Comparison of ENCODE assay signal across 8 mouse cellular contexts in the genomic region with DNA sequence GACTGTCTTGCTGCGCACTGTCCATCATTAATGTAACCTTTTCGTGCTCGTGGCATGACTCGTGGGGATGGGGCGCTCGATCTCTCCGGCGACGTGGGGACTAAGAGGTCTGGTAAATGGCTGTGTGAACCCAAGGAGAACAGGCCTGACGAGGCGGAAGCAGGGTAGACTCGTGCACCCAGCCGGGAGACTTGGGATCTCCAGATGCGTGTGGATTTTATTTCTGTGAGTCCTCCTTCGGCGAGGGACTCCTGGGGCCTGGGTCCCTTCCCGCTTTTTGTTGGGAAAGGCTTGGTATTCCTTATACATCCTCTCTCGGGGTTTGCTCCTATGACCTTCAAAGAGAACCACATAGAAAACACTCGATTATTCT. TPM values are rescaled to one million over a fixed set of nuclear protein-coding genes. Genes with fewer than 3 reads are reported as not detected.
DNase-seq lines count a peak whose midpoint lies in the region; ATAC-seq and TF ChIP-seq lines count a peak whose summit lies in the region.

No protein-coding gene starts in this region.

- WGBS in kidney, embryonic 14.5 days, result 41% methylated on average over 19 of the region's 19 CpGs
- WGBS in embryonic facial prominence, embryonic 11.5 days, result 34% methylated on average over 19 of the region's 19 CpGs
- 35% methylated on average over 19 of the region's 19 CpGs for WGBS in intestine, embryonic 15.5 days
- 32% methylated on average over 19 of the region's 19 CpGs for WGBS in midbrain, embryonic 14.5 days

- peak overlapping the region; percentile 95 for H3K9ac ChIP-seq in kidney, embryonic 14.5 days (ENCODE audit: low read depth, low read length)
- H3K9ac ChIP-seq in ES-Bruce4 (ENCODE audit: low read depth, poor library complexity, severe bottlenecking), result peak overlapping the region; percentile 94
- peak overlapping the region; percentile 95 for H3K9ac ChIP-seq in embryonic facial prominence, embryonic 11.5 days (replicated peaks; ENCODE audit: low read length)
- peak overlapping the region; percentile 24; the same call in 1 of the 2 replicates for H3K9ac ChIP-seq in intestine, embryonic 15.5 days
- peak overlapping the region; percentile 84 for H3K9ac ChIP-seq in midbrain, embryonic 14.5 days (replicated peaks; ENCODE audit: low read length)

- peak overlapping the region; percentile 75 for H3K4me2 ChIP-seq in kidney, embryonic 14.5 days (replicated peaks; ENCODE audit: low read depth, low read length)
- H3K4me2 ChIP-seq in embryonic facial prominence, embryonic 11.5 days (ENCODE audit: low read depth, low read length), result peak overlapping the region; percentile 52
- peak overlapping the region; percentile 61 for H3K4me2 ChIP-seq in intestine, embryonic 15.5 days (replicated peaks)
- H3K4me2 ChIP-seq in midbrain, embryonic 14.5 days (ENCODE audit: low read length), result peak overlapping the region; percentile 77

- no peak for TF ChIP-seq EP300 in ES-Bruce4 (IDR thresholded peaks at IDR 0.05; ENCODE audit: insufficient read depth, low read depth, low read length)

- H3K36me3 ChIP-seq in kidney, embryonic 14.5 days (ENCODE audit: control insufficient read depth, insufficient read depth, low read length), result no peaks in the 10 kb centered on the region
- H3K36me3 ChIP-seq in ES-Bruce4 (ENCODE audit: control insufficient read depth, insufficient read depth, low read length, poor library complexity, severe bottlenecking), result 0 out of 2 replicates have a peak, but pooled peaks cover 3% of the 10 kb centered on the region
- H3K36me3 ChIP-seq in embryonic facial prominence, embryonic 11.5 days (replicated peaks; ENCODE audit: control insufficient read depth, insufficient read depth, low read depth, low read length), result no peaks in the 10 kb centered on the region; the same call in 1 of the 2 replicates
- no peaks in the 10 kb centered on the region for H3K36me3 ChIP-seq in intestine, embryonic 15.5 days
- H3K36me3 ChIP-seq in midbrain, embryonic 14.5 days (ENCODE audit: control insufficient read depth, insufficient read depth, low read length), result 0 out of 2 replicates have a peak, but pooled peaks cover 6% of the 10 kb centered on the region

- no peaks in the 10 kb centered on the region for H3K27me3 ChIP-seq in kidney, embryonic 14.5 days (ENCODE audit: control insufficient read depth, insufficient read depth, low read length)
- H3K27me3 ChIP-seq in ES-Bruce4 (ENCODE audit: control insufficient read depth, insufficient read depth, low read length, poor library complexity, severe bottlenecking), result no peaks in the 10 kb centered on the region
- no peaks in the 10 kb centered on the region for H3K27me3 ChIP-seq in embryonic facial prominence, embryonic 11.5 days (ENCODE audit: control insufficient read depth, insufficient read depth, low read length)
- H3K27me3 ChIP-seq in intestine, embryonic 15.5 days (replicated peaks), result no peaks in the 10 kb centered on the region
- H3K27me3 ChIP-seq in midbrain, embryonic 14.5 days (ENCODE audit: control insufficient read depth, insufficient read depth, low read length), result no peaks in the 10 kb centered on the region

- peak overlapping the region; percentile 59; the same call in 1 of the 2 replicates for H3K27ac ChIP-seq in kidney, embryonic 14.5 days (ENCODE audit: low read depth, low read length)
- peak overlapping the region; percentile 57 for H3K27ac ChIP-seq in ES-Bruce4 (ENCODE audit: insufficient read depth, low read length)
- peak overlapping the region; percentile 59; the same call in 1 of the 2 replicates for H3K27ac ChIP-seq in embryonic facial prominence, embryonic 11.5 days (replicated peaks; ENCODE audit: low read depth, low read length)
- H3K27ac ChIP-seq in intestine, embryonic 15.5 days, result peak overlapping the region; percentile 34
- H3K27ac ChIP-seq in midbrain, embryonic 14.5 days (replicated peaks; ENCODE audit: low read depth, low read length), result peak overlapping the region; percentile 81

- no peak for TF ChIP-seq CTCF in ES-Bruce4 (IDR thresholded peaks at IDR 0.05; ENCODE audit: low read depth, low read length)

- H3K4me3 ChIP-seq in kidney, embryonic 14.5 days (ENCODE audit: low read length), result peak overlapping the region; percentile 98
- peak overlapping the region; percentile 86 for H3K4me3 ChIP-seq in ES-Bruce4 (ENCODE audit: low read depth, low read length)
- H3K4me3 ChIP-seq in embryonic facial prominence, embryonic 11.5 days (ENCODE audit: low read depth, low read length), result peak overlapping the region; percentile 97
- peak overlapping the region; percentile 89 for H3K4me3 ChIP-seq in intestine, embryonic 15.5 days (replicated peaks)
- H3K4me3 ChIP-seq in midbrain, embryonic 14.5 days (replicated peaks; ENCODE audit: low read depth, low read length), result peak overlapping the region; percentile 99

- peaks cover 9% of the 10 kb centered on the region; the same call in 1 of the 2 replicates for H3K4me1 ChIP-seq in kidney, embryonic 14.5 days (ENCODE audit: control insufficient read depth, insufficient read depth, low read length)
- no peaks in the 10 kb centered on the region for H3K4me1 ChIP-seq in ES-Bruce4 (ENCODE audit: control insufficient read depth, insufficient read depth, low read length)
- H3K4me1 ChIP-seq in embryonic facial prominence, embryonic 11.5 days (ENCODE audit: control insufficient read depth, insufficient read depth, low read length), result no peaks in the 10 kb centered on the region
- H3K4me1 ChIP-seq in intestine, embryonic 15.5 days (replicated peaks), result 0 out of 2 replicates have a peak, but pooled peaks cover 5% of the 10 kb centered on the region
- H3K4me1 ChIP-seq in midbrain, embryonic 14.5 days (ENCODE audit: control insufficient read depth, insufficient read depth, low read length), result peaks cover 11% of the 10 kb centered on the region; the same call in 1 of the 2 replicates

- peak; percentile 75 for ATAC-seq in kidney, embryonic 14.5 days (ENCODE audit: low FRiP score, low TSS enrichment)
- peak; percentile 70 for ATAC-seq in embryonic facial prominence, embryonic 11.5 days (replicated peaks; ENCODE audit: insufficient number of reproducible peaks, low FRiP score, low TSS enrichment, low read depth)
- ATAC-seq in intestine, embryonic 15.5 days, result peak; percentile 70
- peak; percentile 80 for ATAC-seq in midbrain, embryonic 14.5 days (ENCODE audit: low FRiP score, low TSS enrichment)

- no peak for TF ChIP-seq POLR2A in ES-Bruce4 (IDR thresholded peaks at IDR 0.05; ENCODE audit: insufficient read depth, low read length)

- no peak for DNase-seq in kidney, adult 11 months
- no peak for DNase-seq in embryonic facial prominence, embryonic 11.5 days (ENCODE audit: low spot score)
- no peak for DNase-seq in midbrain, embryonic 14.5 days
- no peak for DNase-seq in right cerebral cortex, postnatal 25 days
- no peak for DNase-seq in gastrocnemius, adult 18-20 months (ENCODE audit: low spot score)

- peaks cover 3% of the 10 kb centered on the region; the same call in 1 of the 2 replicates for H3K9me3 ChIP-seq in kidney, embryonic 14.5 days (ENCODE audit: control insufficient read depth, low read length)
- no peaks in the 10 kb centered on the region for H3K9me3 ChIP-seq in ES-Bruce4 (replicated peaks; ENCODE audit: control insufficient read depth, insufficient read depth, low read length, poor library complexity, severe bottlenecking)
- no peaks in the 10 kb centered on the region for H3K9me3 ChIP-seq in embryonic facial prominence, embryonic 11.5 days (replicated peaks; ENCODE audit: control insufficient read depth, low read length)
- H3K9me3 ChIP-seq in intestine, embryonic 15.5 days, result no peaks in the 10 kb centered on the region
- no peaks in the 10 kb centered on the region for H3K9me3 ChIP-seq in midbrain, embryonic 14.5 days (ENCODE audit: control insufficient read depth, low read length)

RNA-seq across cellular contexts. Expression of a gene that starts 0.3 kb away (rescaled TPM):
- 237 and 238 TPM in 2 replicates for polyA plus RNA-seq in kidney, embryonic 14.5 days (2014; fragmentation: Nextera tagmentation; extraction: Ambion mirVana)
- polyA plus RNA-seq in ES-Bruce4 (2011; ENCODE audit: insufficient read depth, insufficient read length, low read depth, missing spikeins), result 150 and 155 TPM in 2 replicates
- 293 and 295 TPM in 2 replicates for polyA plus RNA-seq in embryonic facial prominence, embryonic 11.5 days (2014; fragmentation: Nextera tagmentation; extraction: Ambion mirVana)
- polyA plus RNA-seq in intestine, embryonic 15.5 days (2015; fragmentation: Nextera tagmentation; extraction: Ambion mirVana), result 155 and 161 TPM in 2 replicates
- 190 and 195 TPM in 2 replicates for polyA plus RNA-seq in midbrain, embryonic 14.5 days (2014; fragmentation: Nextera tagmentation; extraction: Ambion mirVana)
- 10 to 100 TPM; 28.2 to 30.6 TPM for total RNA-seq in gastrocnemius, adult 18-20 months (2021)

RNA-seq across cellular contexts. Expression of a gene that starts 42.0 kb away (rescaled TPM):
- polyA plus RNA-seq in kidney, embryonic 14.5 days (2014; fragmentation: Nextera tagmentation; extraction: Ambion mirVana), result 12.3 and 12.6 TPM in 2 replicates
- polyA plus RNA-seq in ES-Bruce4 (2011; ENCODE audit: insufficient read depth, insufficient read length, low read depth, missing spikeins), result 4.6 TPM in 2 replicates
- 3.1 and 3.7 TPM in 2 replicates for polyA plus RNA-seq in embryonic facial prominence, embryonic 11.5 days (2014; fragmentation: Nextera tagmentation; extraction: Ambion mirVana)
- 52.1 and 57.2 TPM in 2 replicates for polyA plus RNA-seq in intestine, embryonic 15.5 days (2015; fragmentation: Nextera tagmentation; extraction: Ambion mirVana)
- 17.2 and 18.5 TPM in 2 replicates for polyA plus RNA-seq in midbrain, embryonic 14.5 days (2014; fragmentation: Nextera tagmentation; extraction: Ambion mirVana)
- total RNA-seq in gastrocnemius, adult 18-20 months (2021), result under 1 TPM; 0.38 to 0.59 TPM

Comparison
In these comparisons a context has a peak if more than half of its experiments do, and no peak if none do; other contexts are left out.
1. H3K9ac ChIP-seq: peak in every context shown above with its lines; median percentile 95 in kidney, embryonic 14.5 days; 95 in embryonic facial prominence, embryonic 11.5 days; 94 in ES-Bruce4; 84 in midbrain, embryonic 14.5 days; 24 in intestine, embryonic 15.5 days.